ENCODE assay signal across 8 mouse cellular contexts in the genomic region with DNA sequence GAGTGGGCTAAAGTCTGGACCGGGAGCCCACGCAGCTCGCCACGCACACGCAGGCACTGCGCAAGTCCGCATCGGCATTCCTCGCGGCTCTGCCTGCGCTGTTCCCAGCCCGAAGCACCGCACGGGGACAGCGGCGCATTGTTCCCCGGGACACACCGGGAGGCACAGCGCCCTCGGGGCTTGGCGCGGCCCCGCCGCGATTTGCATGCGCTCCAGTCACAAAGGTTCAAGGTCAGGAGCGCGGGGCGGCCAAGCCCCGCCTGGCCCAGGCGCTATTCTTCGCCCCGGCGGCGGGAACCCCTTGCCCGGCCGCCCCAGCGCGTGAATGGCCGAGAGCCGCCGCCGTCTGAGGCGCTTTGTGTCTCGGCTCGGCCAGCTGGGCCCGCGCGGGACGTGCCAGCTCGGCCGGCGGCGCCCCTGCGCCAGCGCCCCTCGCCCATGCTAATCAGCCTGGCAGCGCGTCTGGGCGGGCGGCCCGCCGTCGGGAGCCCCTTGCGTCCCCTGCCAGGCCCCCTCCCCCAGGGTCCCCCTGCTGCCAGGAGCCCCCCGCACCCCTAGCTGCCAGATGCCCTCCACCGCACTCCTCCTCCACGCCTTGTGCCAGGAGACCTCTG. TPM values are rescaled to one million over a fixed set of nuclear protein-coding genes. Genes with fewer than 3 reads are reported as not detected.
DNase-seq lines count a peak whose midpoint lies in the region; ATAC-seq and TF ChIP-seq lines count a peak whose summit lies in the region.

No protein-coding gene starts in this region.

- no peak for TF ChIP-seq EP300 in heart, postnatal 0 days (IDR thresholded peaks at IDR 0.05; ENCODE audit: low read depth)
- no peak for TF ChIP-seq EP300 in liver, postnatal 0 days (IDR thresholded peaks at IDR 0.05; ENCODE audit: low read depth)

- peak; percentile 31; the same call in 1 of the 2 replicates for TF ChIP-seq CTCF in gastrocnemius, adult 2 months (IDR thresholded peaks at IDR 0.05)
- TF ChIP-seq CTCF in heart, postnatal 0 days (IDR thresholded peaks at IDR 0.05; ENCODE audit: low read depth) = no peak
- TF ChIP-seq CTCF in liver, postnatal 0 days (IDR thresholded peaks at IDR 0.05; ENCODE audit: low read depth) = no peak
- no peak for TF ChIP-seq CTCF in olfactory bulb, adult 2 months (IDR thresholded peaks at IDR 0.05; ENCODE audit: insufficient read depth, low read depth, low read length)

- no peaks in the 10 kb centered on the region for H3K9me3 ChIP-seq in heart, postnatal 0 days (replicated peaks; ENCODE audit: control insufficient read depth, low read length)
- H3K9me3 ChIP-seq in liver, postnatal 0 days (ENCODE audit: low read length) = no peaks in the 10 kb centered on the region

- peaks cover 31% of the 10 kb centered on the region for H3K27me3 ChIP-seq in heart, postnatal 0 days (ENCODE audit: control insufficient read depth, insufficient read depth, low read length)
- H3K27me3 ChIP-seq in liver, postnatal 0 days (ENCODE audit: insufficient read depth, low read length) = peaks cover 50% of the 10 kb centered on the region

- 4% methylated on average over 54 of the region's 68 CpGs for whole genome bisulfite sequencing in heart, postnatal 0 days
- 5% methylated on average over 61 of the region's 68 CpGs for WGBS in liver, postnatal 0 days (ENCODE audit: insufficient replicate concordance)
- WGBS in olfactory bulb, adult 2 months = 2% methylated on average over 68 of the region's 68 CpGs

- no peaks in the 10 kb centered on the region for H3K36me3 ChIP-seq in heart, postnatal 0 days (replicated peaks; ENCODE audit: control insufficient read depth, insufficient read depth, low read length)
- H3K36me3 ChIP-seq in liver, postnatal 0 days (replicated peaks; ENCODE audit: insufficient read depth, low read length) = no peaks in the 10 kb centered on the region

- H3K4me3 ChIP-seq in gastrocnemius, adult 2 months = peak overlapping the region; percentile 74
- H3K4me3 ChIP-seq in heart, postnatal 0 days (ENCODE audit: low read depth, low read length) = peak overlapping the region; percentile 41
- peak overlapping the region; percentile 34 for H3K4me3 ChIP-seq in liver, postnatal 0 days (ENCODE audit: low read depth, low read length)
- H3K4me3 ChIP-seq in olfactory bulb, adult 2 months (ENCODE audit: insufficient read depth, low read depth, low read length) = peak overlapping the region; percentile 48

- H3K9ac ChIP-seq in heart, postnatal 0 days (replicated peaks; ENCODE audit: low read depth, low read length) = peak overlapping the region; percentile 56
- H3K9ac ChIP-seq in liver, postnatal 0 days (replicated peaks) = peak overlapping the region; percentile 30

- DNase-seq in gastrocnemius, adult 2 months = peak; percentile 81
- DNase-seq in gastrocnemius, adult 8-10 months (ENCODE audit: low spot score in 2 of 2) = no peak
- DNase-seq in embryo, embryonic 9.5 days (ENCODE audit: extremely low spot score) = peak; percentile 25
- peak; percentile 49 for DNase-seq in heart, postnatal 0 days (ENCODE audit: low spot score)
- peak; percentile 77 to 84 for DNase-seq in kidney, postnatal 36 days
- peak; percentile 34 for DNase-seq in liver, postnatal 0 days
- DNase-seq in natural killer cell, adult 2 months (ENCODE audit: low spot score in 2 of 2) = no peak

- peak overlapping the region; percentile 75 for H3K27ac ChIP-seq in gastrocnemius, adult 2 months
- no peak overlapping the region for H3K27ac ChIP-seq in heart, postnatal 0 days (ENCODE audit: low read depth)
- no peak overlapping the region for H3K27ac ChIP-seq in liver, postnatal 0 days (ENCODE audit: low read depth)
- peak overlapping the region; percentile 4; the same call in 1 of the 2 replicates for H3K27ac ChIP-seq in olfactory bulb, adult 2 months (ENCODE audit: insufficient read depth, low read depth, low read length)

- peak overlapping the region; percentile 72 for H3K4me2 ChIP-seq in heart, postnatal 0 days (ENCODE audit: low read depth, low read length)
- H3K4me2 ChIP-seq in liver, postnatal 0 days (ENCODE audit: low read depth, low read length) = peak overlapping the region; percentile 70

- peak; percentile 37; the same call in 1 of the 2 replicates for TF ChIP-seq POLR2A in olfactory bulb, adult 2 months (IDR thresholded peaks at IDR 0.05; ENCODE audit: insufficient read depth, low read depth, low read length)

- H3K4me1 ChIP-seq in heart, postnatal 0 days (ENCODE audit: control insufficient read depth, insufficient read depth) = no peaks in the 10 kb centered on the region
- H3K4me1 ChIP-seq in liver, postnatal 0 days (ENCODE audit: insufficient read depth) = no peaks in the 10 kb centered on the region
- peaks cover 5% of the 10 kb centered on the region for H3K4me1 ChIP-seq in olfactory bulb, adult 2 months (ENCODE audit: control insufficient read depth, insufficient read depth, low read length)

- ATAC-seq in heart, postnatal 0 days (ENCODE audit: insufficient read depth, low read depth) = peak; percentile 76
- peak; percentile 57; the same call in 1 of the 2 replicates for ATAC-seq in liver, postnatal 0 days

- intact Hi-C loops in gastrocnemius, adult 2 months (cut with DNase I) = no loop called here

RNA-seq across cellular contexts. Expression of a gene that starts 43.5 kb away (rescaled TPM):
- not detected for total RNA-seq in gastrocnemius, adult 2 months (2021)
- under 1 TPM in 1 of 4 experiments, not detected in 3; 0.19 TPM for total RNA-seq in gastrocnemius, adult 8-10 months (2022)
- total RNA-seq in heart, postnatal 0 days (2014; rRNA removed; ENCODE audit: low replicate concordance) = 0.81 and 2.6 TPM in 2 replicates
- polyA plus RNA-seq in heart, postnatal 0 days (2015; fragmentation: Nextera tagmentation; extraction: Ambion mirVana) = 0.10 and 0.37 TPM in 2 replicates
- polyA plus RNA-seq in liver, postnatal 0 days (2015; fragmentation: Nextera tagmentation; extraction: Ambion mirVana) = 0.05 and 0.09 TPM in 2 replicates
- polyA plus RNA-seq in olfactory bulb, adult 2 months (2012; ENCODE audit: insufficient read depth, insufficient read length, low replicate concordance, missing spikeins) = not detected in 2 replicates

Comparison
In these comparisons a context has a peak if more than half of its experiments do, and no peak if none do; other contexts are left out.
1. DNase-seq: peak in gastrocnemius, adult 2 months (single experiment), embryo, embryonic 9.5 days (single experiment), heart, postnatal 0 days (single experiment), kidney, postnatal 36 days (2 of 2) and liver, postnatal 0 days (single experiment); none in gastrocnemius, adult 8-10 months (0 of 2) and natural killer cell, adult 2 months (0 of 2).
2. H3K27ac ChIP-seq: peak in gastrocnemius, adult 2 months (single experiment) and olfactory bulb, adult 2 months (single experiment); none in heart, postnatal 0 days (single experiment) and liver, postnatal 0 days (single experiment).
3. Peak in every context shown above with its lines, with median percentiles within 50 percentile points of each other: H3K4me3 ChIP-seq.